Comparison of ENCODE assay signal across 8 mouse cellular contexts in genomic region chr12:84174190-84174811, GRCm38 (mm10). TPM values are rescaled to one million over a fixed set of nuclear protein-coding genes. Genes with fewer than 3 reads are reported as not detected.
A peak's percentile ranks its signal among the peaks of the same experiment; 100 is the strongest.
DNase-seq lines count a peak whose midpoint lies in the region; ATAC-seq and TF ChIP-seq lines count a peak whose summit lies in the region.

No protein-coding gene starts in this region.

- TF ChIP-seq EP300 in liver, postnatal 0 days (IDR thresholded peaks at IDR 0.05; ENCODE audit: low read depth) = no peak

- TF ChIP-seq CTCF in liver, postnatal 0 days (IDR thresholded peaks at IDR 0.05; ENCODE audit: low read depth) = no peak

- no peak for DNase-seq in neural tube, embryonic 10.5 days (ENCODE audit: extremely low spot score, low spot score)
- DNase-seq in cerebellum, postnatal 10 days = peak; percentile 72 to 82
- no peak for DNase-seq in intestine, embryonic 14.5 days (ENCODE audit: low spot score)
- no peak for DNase-seq in liver, postnatal 0 days
- DNase-seq in forebrain, embryonic 11.5 days (ENCODE audit: low spot score) = no peak
- DNase-seq in yolk sac, embryonic 10.5 days (ENCODE audit: low spot score) = no peak

- 90% methylated on average over 9 of the region's 9 CpGs for WGBS in neural tube, embryonic 12.5 days
- WGBS in intestine, embryonic 14.5 days = 73% methylated on average over 9 of the region's 9 CpGs
- WGBS in liver, postnatal 0 days (ENCODE audit: insufficient replicate concordance) = 39% methylated on average over 9 of the region's 9 CpGs
- 86% methylated on average over 9 of the region's 9 CpGs for WGBS in midbrain, embryonic 16.5 days
- WGBS in forebrain, embryonic 11.5 days = 82% methylated on average over 9 of the region's 9 CpGs

- peaks cover 37% of the 10 kb centered on the region for H3K4me1 ChIP-seq in neural tube, embryonic 12.5 days
- peaks cover 55% of the 10 kb centered on the region for H3K4me1 ChIP-seq in intestine, embryonic 14.5 days (replicated peaks; ENCODE audit: control insufficient read depth, insufficient read depth, low read length)
- peaks cover 70% of the 10 kb centered on the region for H3K4me1 ChIP-seq in liver, postnatal 0 days (ENCODE audit: insufficient read depth)
- H3K4me1 ChIP-seq in midbrain, embryonic 16.5 days (ENCODE audit: control insufficient read depth, insufficient read depth, low read length) = peaks cover 20% of the 10 kb centered on the region
- peaks cover 22% of the 10 kb centered on the region for H3K4me1 ChIP-seq in forebrain, embryonic 11.5 days (replicated peaks; ENCODE audit: control insufficient read depth, insufficient read depth, low read length)

- no peak for ATAC-seq in neural tube, embryonic 12.5 days (ENCODE audit: low FRiP score, low read depth)
- ATAC-seq in intestine, embryonic 14.5 days (replicated peaks; ENCODE audit: low FRiP score, low TSS enrichment, low read depth) = no peak; the same call in 1 of the 2 replicates
- ATAC-seq in liver, postnatal 0 days = peak; percentile 4; the same call in 1 of the 2 replicates
- no peak for ATAC-seq in midbrain, embryonic 16.5 days
- no peak for ATAC-seq in forebrain, embryonic 11.5 days (replicated peaks; ENCODE audit: low FRiP score)

- 0 out of 2 replicates have a peak overlapping the region, but pooled peaks have one; percentile 7 for H3K4me2 ChIP-seq in neural tube, embryonic 12.5 days (replicated peaks)
- H3K4me2 ChIP-seq in intestine, embryonic 14.5 days (ENCODE audit: low read length) = peak overlapping the region; percentile 26
- H3K4me2 ChIP-seq in liver, postnatal 0 days (ENCODE audit: low read depth, low read length) = peak overlapping the region; percentile 87
- H3K4me2 ChIP-seq in midbrain, embryonic 16.5 days (ENCODE audit: low read length) = no peak overlapping the region
- H3K4me2 ChIP-seq in forebrain, embryonic 11.5 days (ENCODE audit: low read depth, low read length, severe bottlenecking) = no peak overlapping the region

- H3K9me3 ChIP-seq in neural tube, embryonic 12.5 days = no peaks in the 10 kb centered on the region
- H3K9me3 ChIP-seq in intestine, embryonic 14.5 days (ENCODE audit: control insufficient read depth, low read length) = no peaks in the 10 kb centered on the region
- no peaks in the 10 kb centered on the region for H3K9me3 ChIP-seq in liver, postnatal 0 days (ENCODE audit: low read length)
- no peaks in the 10 kb centered on the region for H3K9me3 ChIP-seq in midbrain, embryonic 16.5 days (replicated peaks; ENCODE audit: control insufficient read depth, low read length, poor library complexity, severe bottlenecking)
- no peaks in the 10 kb centered on the region for H3K9me3 ChIP-seq in forebrain, embryonic 11.5 days (ENCODE audit: control insufficient read depth, low read length)

- peaks cover 33% of the 10 kb centered on the region for H3K36me3 ChIP-seq in neural tube, embryonic 12.5 days
- peaks cover 42% of the 10 kb centered on the region for H3K36me3 ChIP-seq in intestine, embryonic 14.5 days (ENCODE audit: control insufficient read depth, insufficient read depth, low read length)
- peaks cover 35% of the 10 kb centered on the region for H3K36me3 ChIP-seq in liver, postnatal 0 days (replicated peaks; ENCODE audit: insufficient read depth, low read length)
- H3K36me3 ChIP-seq in midbrain, embryonic 16.5 days (ENCODE audit: control insufficient read depth, insufficient read depth, low read length) = peaks cover 9% of the 10 kb centered on the region
- H3K36me3 ChIP-seq in forebrain, embryonic 11.5 days (ENCODE audit: control insufficient read depth, insufficient read depth, low read length) = peaks cover 4% of the 10 kb centered on the region; the same call in 1 of the 2 replicates

- H3K27me3 ChIP-seq in neural tube, embryonic 12.5 days (replicated peaks) = no peaks in the 10 kb centered on the region
- no peaks in the 10 kb centered on the region for H3K27me3 ChIP-seq in intestine, embryonic 14.5 days (replicated peaks; ENCODE audit: control insufficient read depth, insufficient read depth, low read length)
- no peaks in the 10 kb centered on the region for H3K27me3 ChIP-seq in liver, postnatal 0 days (ENCODE audit: insufficient read depth, low read length)
- H3K27me3 ChIP-seq in midbrain, embryonic 16.5 days (ENCODE audit: control insufficient read depth, insufficient read depth, low read depth, low read length) = no peaks in the 10 kb centered on the region
- H3K27me3 ChIP-seq in forebrain, embryonic 11.5 days (ENCODE audit: control insufficient read depth, insufficient read depth, low read length) = no peaks in the 10 kb centered on the region

- H3K9ac ChIP-seq in neural tube, embryonic 12.5 days = no peak overlapping the region
- H3K9ac ChIP-seq in intestine, embryonic 14.5 days (ENCODE audit: low read length) = no peak overlapping the region
- H3K9ac ChIP-seq in liver, postnatal 0 days (replicated peaks) = peak overlapping the region; percentile 80; the same call in 1 of the 2 replicates
- no peak overlapping the region for H3K9ac ChIP-seq in midbrain, embryonic 16.5 days (ENCODE audit: low read depth, low read length)
- H3K9ac ChIP-seq in forebrain, embryonic 11.5 days (ENCODE audit: low read length) = no peak overlapping the region

- no peak overlapping the region for H3K4me3 ChIP-seq in neural tube, embryonic 12.5 days
- H3K4me3 ChIP-seq in intestine, embryonic 14.5 days (ENCODE audit: low read depth, low read length) = no peak overlapping the region
- peak overlapping the region; percentile 52; the same call in 1 of the 2 replicates for H3K4me3 ChIP-seq in liver, postnatal 0 days (ENCODE audit: low read depth, low read length)
- no peak overlapping the region for H3K4me3 ChIP-seq in midbrain, embryonic 16.5 days (ENCODE audit: low read depth, low read length)
- no peak overlapping the region for H3K4me3 ChIP-seq in forebrain, embryonic 11.5 days (ENCODE audit: low read depth, low read length)

- no peak overlapping the region for H3K27ac ChIP-seq in neural tube, embryonic 12.5 days
- H3K27ac ChIP-seq in intestine, embryonic 14.5 days (ENCODE audit: low read depth) = peak overlapping the region; percentile 54
- peak overlapping the region; percentile 99 for H3K27ac ChIP-seq in liver, postnatal 0 days (ENCODE audit: low read depth)
- no peak overlapping the region for H3K27ac ChIP-seq in midbrain, embryonic 16.5 days (ENCODE audit: low read length)
- H3K27ac ChIP-seq in forebrain, embryonic 11.5 days (ENCODE audit: low read depth, low read length) = no peak overlapping the region

RNA-seq across cellular contexts. Expression of gene Pnma1, which starts 26.0 kb away (rescaled TPM):
- polyA plus RNA-seq in neural tube, embryonic 12.5 days (2016; fragmentation: Nextera tagmentation; extraction: Ambion mirVana) = 2.8 and 3.2 TPM in 2 replicates
- 0.56 and 0.84 TPM in 2 replicates for polyA plus RNA-seq in intestine, embryonic 14.5 days (2014; fragmentation: Nextera tagmentation; extraction: Ambion mirVana)
- 0.28 and 0.35 TPM in 2 replicates for polyA plus RNA-seq in liver, postnatal 0 days (2015; fragmentation: Nextera tagmentation; extraction: Ambion mirVana)
- polyA plus RNA-seq in midbrain, embryonic 16.5 days (2015; fragmentation: Nextera tagmentation; extraction: Ambion mirVana) = 8.2 and 9.3 TPM in 2 replicates
- polyA plus RNA-seq in forebrain, embryonic 11.5 days (2014; fragmentation: Nextera tagmentation; extraction: Ambion mirVana) = 1.9 and 2.8 TPM in 2 replicates

RNA-seq across cellular contexts. Expression of gene Elmsan1, which starts 44.4 kb away (rescaled TPM):
- polyA plus RNA-seq in neural tube, embryonic 12.5 days (2016; fragmentation: Nextera tagmentation; extraction: Ambion mirVana) = 6.1 and 6.3 TPM in 2 replicates
- 8.2 and 8.8 TPM in 2 replicates for polyA plus RNA-seq in intestine, embryonic 14.5 days (2014; fragmentation: Nextera tagmentation; extraction: Ambion mirVana)
- 2.6 and 2.8 TPM in 2 replicates for polyA plus RNA-seq in liver, postnatal 0 days (2015; fragmentation: Nextera tagmentation; extraction: Ambion mirVana)
- polyA plus RNA-seq in midbrain, embryonic 16.5 days (2015; fragmentation: Nextera tagmentation; extraction: Ambion mirVana) = 2.7 and 3.6 TPM in 2 replicates
- polyA plus RNA-seq in forebrain, embryonic 11.5 days (2014; fragmentation: Nextera tagmentation; extraction: Ambion mirVana) = 7.6 and 9.6 TPM in 2 replicates

Comparison
In these comparisons a context has a peak if more than half of its experiments do, and no peak if none do; other contexts are left out.
1. H3K27ac ChIP-seq: peak in intestine, embryonic 14.5 days (single experiment) and liver, postnatal 0 days (single experiment); none in neural tube, embryonic 12.5 days (single experiment), midbrain, embryonic 16.5 days (single experiment) and forebrain, embryonic 11.5 days (single experiment).
2. H3K4me2 ChIP-seq: peak in neural tube, embryonic 12.5 days (single experiment), intestine, embryonic 14.5 days (single experiment) and liver, postnatal 0 days (single experiment); none in midbrain, embryonic 16.5 days (single experiment) and forebrain, embryonic 11.5 days (single experiment).
3. DNase-seq: peak in cerebellum, postnatal 10 days (2 of 2); none in neural tube, embryonic 10.5 days (single experiment), intestine, embryonic 14.5 days (single experiment), liver, postnatal 0 days (single experiment), forebrain, embryonic 11.5 days (single experiment) and yolk sac, embryonic 10.5 days (single experiment).